Mouse (Mus musculus) megakaryocyte, embryonic 14.5 days (primary cell): ENCODE data around the gene Pik3ip1. TPM values are rescaled to one million over a fixed set of nuclear protein-coding genes. Genes with fewer than 3 reads are reported as not detected.

Experiments
- H3K27me3 ChIP-seq: replicated peaks from 2 replicates; pipeline ENCODE3; 2012; ENCODE audit warnings: inconsistent platforms
- H3K36me3 ChIP-seq: replicated peaks from 2 replicates; pipeline ENCODE3; 2012; ENCODE audit warnings: low read length, inconsistent platforms, mixed read lengths
- H3K4me1 ChIP-seq: 2 replicates; pipeline ENCODE4 v1.6.1; 2012; ENCODE audit warnings: inconsistent platforms
- H3K4me3 ChIP-seq: replicated peaks from 2 replicates; pipeline ENCODE3; 2012; ENCODE audit warnings: moderate library complexity, mild to moderate bottlenecking, inconsistent platforms
- H3K9me3 ChIP-seq: 2 replicates; pipeline ENCODE4 v1.6.1; 2012; ENCODE audit warnings: inconsistent platforms
- FLI1 ChIP-seq: IDR thresholded peaks from 2 replicates; pipeline ENCODE4 v1.6.1; 2012; ENCODE audit warnings: low read length, inconsistent platforms, mixed read lengths
- GATA1 ChIP-seq: IDR thresholded peaks from 3 replicates; pipeline ENCODE4 v1.6.1; 2012; ENCODE audit warnings: mixed read lengths, low read length, inconsistent platforms, borderline replicate concordance
- polyA plus RNA-seq: library from polyadenylated mRNA; stranded (reverse); fragments of >175 nt; gene quantifications from 2 replicates; pipeline ENCODE4 v1.2.3, GENCODE M21; 2012; ENCODE audit warnings: low replicate concordance; ENCODE audit not compliant: insufficient read depth

Pik3ip1 gene
- polyA plus RNA-seq, 1 experiment = 33.7 TPM

GRCm38 (mm10) chr11:3371599-3372295 is 41.5 kb downstream of the Pik3ip1 start:
- no peak for TF ChIP-seq GATA1
- no peak for TF ChIP-seq FLI1
- no peaks in the 10 kb centered on the region for H3K9me3 ChIP-seq
- peak overlapping the region; percentile 92 for H3K4me3 ChIP-seq
- H3K27me3 ChIP-seq = no peaks in the 10 kb centered on the region
- H3K36me3 ChIP-seq = peaks cover 35% of the 10 kb centered on the region
- H3K4me1 ChIP-seq = peaks cover 66% of the 10 kb centered on the region

GRCm38 (mm10) chr11:3373591-3374292 is 43.5 kb downstream of the Pik3ip1 start:
- TF ChIP-seq FLI1 = no peak
- no peak for TF ChIP-seq GATA1
- Histone ChIP-seq H3K36me3 (peaks cover 40% of the 10 kb centered on the region), H3K4me3 (no peak overlapping the region), H3K9me3 (no peaks in the 10 kb centered on the region), H3K27me3 (no peaks in the 10 kb centered on the region), H3K4me1 (peaks cover 80% of the 10 kb centered on the region)

- TF ChIP-seq GATA1 = no peak
- no peak for TF ChIP-seq FLI1
- H3K4me3 ChIP-seq = no peak overlapping the region
- H3K36me3 ChIP-seq = peaks cover 35% of the 10 kb centered on the region
- no peaks in the 10 kb centered on the region for H3K27me3 ChIP-seq
- H3K9me3 ChIP-seq = no peaks in the 10 kb centered on the region
- H3K4me1 ChIP-seq = peaks cover 80% of the 10 kb centered on the region
Observed at GRCm38 (mm10) chr11:3374293-3374645, 44.1 kb downstream of the Pik3ip1 start.

- Histone ChIP-seq H3K4me3 (no peak overlapping the region), H3K36me3 (peaks cover 30% of the 10 kb centered on the region), H3K9me3 (no peaks in the 10 kb centered on the region), H3K4me1 (peaks cover 83% of the 10 kb centered on the region), H3K27me3 (no peaks in the 10 kb centered on the region)
- no peak for TF ChIP-seq GATA1
- TF ChIP-seq FLI1 = no peak
Observed at GRCm38 (mm10) chr11:3374741-3375140, 44.5 kb downstream of the Pik3ip1 start.

GRCm38 (mm10) chr11:3379427-3379826 is 49.2 kb downstream of the Pik3ip1 start:
- Histone ChIP-seq H3K9me3 (peaks cover 4% of the 10 kb centered on the region; the same call in 1 of the 2 replicates), H3K4me1 (peaks cover 72% of the 10 kb centered on the region), H3K4me3 (peak overlapping the region; percentile 46), H3K27me3 (no peaks in the 10 kb centered on the region), H3K36me3 (peaks cover 45% of the 10 kb centered on the region)
- no peak for TF ChIP-seq FLI1
- 0 out of 3 replicates have a peak, but pooled peaks have one; percentile 15 for TF ChIP-seq GATA1

- Histone ChIP-seq H3K27me3 (no peaks in the 10 kb centered on the region), H3K9me3 (peaks cover 4% of the 10 kb centered on the region; the same call in 1 of the 2 replicates), H3K36me3 (peaks cover 57% of the 10 kb centered on the region), H3K4me1 (peaks cover 57% of the 10 kb centered on the region), H3K4me3 (no peak overlapping the region)
- TF ChIP-seq GATA1 (no peak), FLI1 (no peak)
Observed at GRCm38 (mm10) chr11:3381148-3381814, 51.1 kb downstream of the Pik3ip1 start.

GRCm38 (mm10) chr11:3382602-3383594 is 52.7 kb downstream of the Pik3ip1 start:
- Histone ChIP-seq H3K4me1 (peaks cover 60% of the 10 kb centered on the region), H3K4me3 (no peak overlapping the region), H3K27me3 (no peaks in the 10 kb centered on the region), H3K9me3 (peaks cover 4% of the 10 kb centered on the region; the same call in 1 of the 2 replicates), H3K36me3 (peaks cover 53% of the 10 kb centered on the region)
- TF ChIP-seq FLI1 (no peak), GATA1 (no peak)

- H3K4me3 ChIP-seq = no peak overlapping the region
- TF ChIP-seq FLI1 = no peak
- no peak for TF ChIP-seq GATA1
- H3K36me3 ChIP-seq = peaks cover 68% of the 10 kb centered on the region
- H3K4me1 ChIP-seq = peaks cover 24% of the 10 kb centered on the region
- peaks cover 1% of the 10 kb centered on the region; the same call in 1 of the 2 replicates for H3K9me3 ChIP-seq
- H3K27me3 ChIP-seq = no peaks in the 10 kb centered on the region
Observed at GRCm38 (mm10) chr11:3386941-3387368, 56.8 kb downstream of the Pik3ip1 start.
